Mouse (Mus musculus) liver, adult 2 months (tissue): ENCODE measurements around the gene Ces3b.

ENCODE experiments used
- CTCF ChIP-seq: fragments of 200-500 bp; IDR thresholded peaks from 2 replicates; pipeline ENCODE4 v1.5.1; 2011; ENCODE audit warnings: low read depth, low read length, control low read depth
- POLR2A ChIP-seq: fragments of 200-500 bp; IDR thresholded peaks from 2 replicates; pipeline ENCODE4 v1.6.1; 2011; ENCODE audit warnings: low read length, control low read depth; ENCODE audit not compliant: insufficient read depth; ENCODE audit errors: extremely low read depth

- no peak for TF ChIP-seq CTCF
- no peak for TF ChIP-seq POLR2A
Observed at GRCm38 (mm10) chr8:105080814-105081336, 2.7 kb upstream of the Ces3b start.
